Mouse (Mus musculus) kidney, adult 9 months (tissue): ENCODE measurements around the gene Nek3.

ENCODE experiments used
- DNase-seq: peaks from one replicate; pipeline ENCODE4 v3.0.0; 2022

Nek3 gene

DNA sequence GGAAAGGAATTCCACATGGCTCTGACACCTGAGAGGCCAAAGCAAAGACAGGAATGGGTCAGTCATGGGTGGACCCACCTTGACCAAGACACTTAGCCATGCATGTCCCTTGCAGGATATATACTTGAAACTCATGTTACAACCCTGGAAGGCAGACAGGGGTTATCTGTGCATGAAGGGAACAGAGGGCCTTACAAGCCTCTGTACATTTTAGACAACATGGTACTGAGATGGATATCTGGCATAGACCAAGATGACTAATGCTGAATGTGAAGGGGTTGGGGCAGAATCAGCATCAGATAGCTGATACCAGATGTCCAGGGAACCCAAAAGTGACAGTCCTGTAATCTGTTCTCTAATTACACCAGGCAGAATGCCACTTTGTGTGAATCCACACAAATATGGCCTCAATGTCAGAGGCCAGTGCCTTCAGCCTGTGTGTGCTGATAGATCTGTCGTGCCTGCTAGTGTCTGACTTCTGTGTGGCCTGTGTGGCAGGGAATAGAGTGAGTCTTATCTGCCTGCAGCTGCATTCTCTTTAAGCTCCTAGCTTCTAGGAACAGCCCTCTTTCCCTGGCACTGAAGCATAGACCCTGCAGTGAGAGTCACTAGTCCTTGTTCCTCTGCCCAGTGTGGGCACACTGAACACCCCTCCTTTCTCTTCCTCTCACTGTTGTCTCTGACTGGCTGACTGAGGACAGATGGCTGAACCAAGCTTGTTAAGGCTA is 22.3 kb downstream of the Nek3 start:
- no peak for DNase-seq

DNA sequence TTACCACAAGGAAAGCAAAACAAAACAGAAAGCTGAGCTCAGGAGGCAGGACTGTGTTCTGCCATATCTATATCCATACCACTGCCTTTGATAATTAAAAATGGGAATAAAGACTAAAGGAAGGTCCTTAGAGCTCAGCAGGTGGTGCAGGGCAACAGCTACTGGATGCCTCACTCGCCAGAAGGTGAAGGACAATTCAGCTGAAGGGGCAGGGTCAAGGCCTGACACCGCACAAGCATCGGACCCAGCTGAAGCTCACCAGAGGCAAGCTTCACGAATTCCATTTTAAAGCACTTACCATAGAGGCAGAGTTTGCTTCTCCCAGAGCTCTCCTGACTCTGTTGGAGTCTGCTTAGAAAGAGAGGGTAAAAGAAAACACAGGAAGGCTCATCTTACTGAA is 23.6 kb downstream of the Nek3 start:
- no peak for DNase-seq

DNA sequence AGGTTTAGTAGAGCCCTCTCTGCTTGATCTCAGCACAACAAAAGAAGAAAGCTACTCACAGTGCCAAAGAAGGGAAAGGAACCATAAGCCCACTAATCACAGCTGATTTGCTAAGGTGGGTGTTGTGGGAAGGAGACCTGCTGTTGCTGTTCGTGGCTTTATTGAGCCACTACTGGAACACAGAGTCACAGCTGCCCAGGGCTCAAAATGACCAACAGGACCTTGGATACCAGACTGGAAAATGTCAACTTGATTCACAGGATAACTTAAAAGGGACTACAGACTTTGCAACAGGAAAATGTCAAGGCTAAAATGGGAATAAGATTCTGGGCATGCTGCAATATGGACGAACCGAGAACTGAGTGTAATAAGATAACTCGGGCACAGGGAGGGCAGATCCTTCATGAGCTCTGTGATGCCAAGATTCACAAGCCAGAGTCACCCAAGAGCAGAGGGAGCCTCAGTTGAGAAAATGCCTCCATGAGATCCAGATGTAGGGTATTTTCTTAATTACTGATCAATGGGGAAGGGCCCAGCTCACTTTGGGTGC is 24.3 kb downstream of the Nek3 start:
- DNase-seq = no peak

DNA sequence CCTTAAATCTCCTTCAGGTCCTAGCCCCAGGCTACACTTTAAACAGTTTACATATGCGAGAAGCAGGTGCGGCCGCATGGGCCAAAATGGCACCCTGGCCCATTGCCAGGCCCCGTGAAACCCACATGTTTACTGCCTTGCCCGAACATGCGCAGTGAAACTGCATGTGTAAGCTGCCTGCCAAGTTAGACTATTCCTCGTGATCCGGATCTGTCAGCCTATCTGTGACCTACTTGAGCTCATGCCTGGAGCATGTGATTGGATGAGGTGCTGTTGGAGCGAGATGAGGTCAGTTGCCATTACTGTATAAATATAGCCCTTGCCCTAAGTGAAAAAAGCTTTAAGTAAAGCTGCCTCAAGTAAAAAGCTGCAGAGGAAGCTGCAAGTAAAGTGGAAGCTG is 29.8 kb downstream of the Nek3 start:
- DNase-seq = peak; percentile 8

DNA sequence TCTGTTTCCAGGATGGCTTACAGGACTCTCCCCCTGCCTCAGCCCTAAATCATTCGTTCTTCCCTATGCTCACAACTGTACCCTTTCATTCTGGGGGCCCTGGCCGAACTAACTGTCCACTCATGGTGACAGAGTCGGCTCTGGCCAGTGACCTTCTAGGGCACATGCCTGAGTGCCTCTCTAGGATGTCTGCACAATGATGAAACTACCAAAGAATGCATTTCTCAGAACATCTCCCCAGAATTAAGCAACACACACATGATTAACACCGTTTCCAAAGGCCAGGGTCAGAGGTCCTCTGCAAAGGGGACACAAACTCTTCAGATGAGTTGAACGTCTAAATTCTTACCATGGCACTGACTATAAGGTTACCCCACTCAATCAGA is 31.5 kb downstream of the Nek3 start:
- DNase-seq = no peak

DNA sequence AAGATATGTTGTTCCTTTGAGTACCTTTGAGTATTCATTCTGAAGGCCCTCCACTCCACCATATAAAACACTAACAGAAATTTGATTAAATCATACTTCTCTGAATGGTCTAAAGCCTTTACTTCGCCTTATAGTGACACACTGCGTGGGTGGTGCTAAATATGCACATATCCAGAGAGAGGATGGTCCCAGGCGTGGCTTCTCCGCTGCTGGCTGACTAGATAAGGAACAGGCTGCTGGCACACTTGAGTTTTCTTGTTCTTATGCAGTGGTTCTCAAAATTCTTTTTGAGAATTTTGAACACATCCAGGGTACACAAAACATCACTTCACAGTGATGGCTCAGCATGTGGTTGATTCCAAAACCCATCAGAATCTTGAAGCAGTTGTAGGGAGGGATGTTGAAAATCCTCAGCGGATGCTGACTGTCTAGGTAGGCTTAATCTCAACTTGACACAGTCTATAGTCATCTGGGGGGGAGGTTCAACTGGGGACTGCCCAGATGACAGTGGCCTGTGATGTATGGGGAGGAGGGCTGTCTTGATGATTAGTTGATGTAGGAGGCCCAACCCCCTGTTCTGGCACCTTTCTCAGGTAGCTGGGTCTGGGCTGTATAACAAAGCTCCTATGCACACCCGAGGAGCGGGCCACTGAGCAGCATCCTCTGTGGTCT is 32.0 kb downstream of the Nek3 start:
- DNase-seq = no peak

DNA sequence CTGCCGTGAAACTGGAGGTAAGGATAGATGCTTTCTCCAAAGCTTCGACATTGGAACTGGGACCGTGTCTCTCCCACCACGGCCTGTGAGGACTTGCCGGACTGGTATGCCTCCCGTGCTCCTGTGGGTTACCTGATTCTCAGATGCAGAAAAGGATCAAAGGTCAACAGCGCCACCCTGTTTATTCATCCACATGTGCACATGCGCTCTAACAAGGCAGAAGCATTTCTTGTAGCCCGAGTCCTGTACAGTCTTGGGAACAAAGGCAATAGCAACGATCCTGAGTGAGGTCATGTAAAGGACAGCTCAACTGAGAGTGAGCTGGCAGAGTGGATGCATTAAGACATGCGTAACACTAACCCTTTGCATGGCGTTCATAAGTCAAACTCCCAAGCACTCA is 34.2 kb downstream of the Nek3 start:
- no peak for DNase-seq

DNA sequence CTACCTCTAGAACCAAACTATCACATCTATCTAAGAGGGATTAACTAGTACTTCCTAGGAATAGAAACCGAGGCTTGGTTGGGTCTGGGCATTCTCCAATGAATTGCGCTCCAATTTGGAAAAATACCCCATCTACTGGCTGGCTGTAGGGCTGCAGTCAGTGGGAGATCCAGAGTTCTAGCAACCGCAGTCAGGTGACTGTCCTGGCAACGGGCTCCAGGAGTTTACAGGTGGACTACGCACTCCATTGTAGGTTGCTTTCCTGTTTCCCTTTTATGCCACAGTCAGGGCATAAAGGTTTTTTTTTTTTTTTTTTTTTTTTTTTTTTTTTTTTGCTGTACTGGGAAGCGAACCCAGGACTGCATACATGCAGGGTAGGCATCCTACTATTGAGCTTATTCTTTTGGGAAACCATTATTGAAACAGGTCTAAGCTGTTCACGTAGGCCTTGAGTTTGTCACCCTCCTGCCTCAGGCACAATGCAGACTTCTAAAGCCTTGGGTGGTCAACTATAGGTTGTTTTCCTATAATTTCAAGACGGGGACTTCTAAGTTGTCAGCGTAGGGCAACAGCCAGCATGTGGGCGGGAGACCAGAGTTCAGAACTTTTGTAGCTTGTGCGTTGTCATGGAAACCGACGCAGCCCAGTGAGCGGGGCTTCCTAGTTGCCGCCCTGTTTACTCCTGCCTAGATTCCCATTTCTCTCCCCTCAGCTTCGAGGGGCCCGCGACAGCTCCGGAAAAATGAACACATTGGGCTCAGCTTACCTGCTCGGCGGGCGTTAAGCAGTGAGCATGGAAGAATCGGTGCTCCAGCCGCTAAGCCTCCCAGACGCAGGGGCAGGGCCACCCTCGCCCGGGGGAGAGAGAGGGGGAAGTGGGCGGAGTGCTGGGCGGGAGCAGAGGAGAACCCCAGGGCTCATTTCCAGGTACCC is 41.7 kb downstream of the Nek3 start, which contains the start of gene Nek5:
TSS of gene Nek5 (minus strand) at position 834 of the 933 bp plus-strand sequence.
- DNase-seq = peak; percentile 62

DNA sequence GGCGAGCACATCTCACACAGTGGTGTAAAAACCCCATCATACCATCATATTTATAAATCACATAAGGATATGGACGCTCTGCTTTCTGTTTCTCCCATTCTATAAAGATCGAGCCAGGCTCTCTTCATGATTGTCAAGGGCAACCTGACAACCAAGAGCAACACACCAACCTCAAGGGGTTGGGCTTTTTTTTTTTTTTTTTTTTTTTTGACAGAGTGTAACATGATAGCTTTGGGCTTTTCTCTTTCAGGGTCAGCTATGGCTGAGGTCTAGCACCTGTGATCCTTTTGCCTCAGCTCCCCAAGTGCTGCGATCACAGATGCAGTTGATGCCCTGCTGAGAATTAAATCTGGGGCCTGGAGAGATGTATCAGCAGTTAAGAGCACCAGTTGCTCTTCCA is 59.2 kb downstream of the Nek3 start:
- no peak for DNase-seq

DNA sequence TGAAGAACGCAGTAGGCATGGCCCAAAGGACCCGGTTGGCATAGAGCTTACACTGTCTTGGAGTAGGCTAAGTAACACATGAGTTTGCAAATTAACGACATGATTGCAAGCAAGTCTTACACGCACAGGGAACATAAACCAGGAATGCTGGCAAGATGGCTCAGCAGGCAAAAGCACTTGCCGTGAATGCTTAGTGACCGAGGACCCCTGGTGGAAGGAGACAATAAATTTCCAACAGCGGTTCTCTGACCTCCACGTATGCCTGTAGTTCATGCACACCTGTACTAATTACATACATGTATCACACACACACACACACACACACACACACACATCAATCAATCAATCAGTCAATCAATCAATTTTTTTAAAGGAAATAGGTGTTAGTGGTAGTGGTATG is 74.7 kb downstream of the Nek3 start:
- peak; percentile 1 for DNase-seq

DNA sequence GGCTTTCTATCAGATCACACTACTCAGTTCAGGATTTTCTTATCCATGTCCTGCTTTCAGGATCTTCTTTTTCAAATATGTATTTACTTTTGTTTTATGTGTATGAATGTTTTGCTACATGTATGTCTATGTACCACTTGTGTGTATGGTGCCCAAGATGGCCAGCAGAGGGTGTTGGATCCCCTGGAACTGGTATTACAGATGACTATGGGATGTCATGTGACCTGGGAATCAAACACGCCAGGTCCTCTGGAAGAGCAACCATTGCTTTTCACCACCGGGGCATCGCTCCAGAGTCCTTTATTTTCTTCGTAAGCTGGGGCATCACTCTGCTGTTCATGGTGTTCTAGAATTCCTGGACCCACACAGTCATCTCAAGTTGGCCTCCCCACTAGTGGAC is 77.0 kb downstream of the Nek3 start:
- no peak for DNase-seq

DNA sequence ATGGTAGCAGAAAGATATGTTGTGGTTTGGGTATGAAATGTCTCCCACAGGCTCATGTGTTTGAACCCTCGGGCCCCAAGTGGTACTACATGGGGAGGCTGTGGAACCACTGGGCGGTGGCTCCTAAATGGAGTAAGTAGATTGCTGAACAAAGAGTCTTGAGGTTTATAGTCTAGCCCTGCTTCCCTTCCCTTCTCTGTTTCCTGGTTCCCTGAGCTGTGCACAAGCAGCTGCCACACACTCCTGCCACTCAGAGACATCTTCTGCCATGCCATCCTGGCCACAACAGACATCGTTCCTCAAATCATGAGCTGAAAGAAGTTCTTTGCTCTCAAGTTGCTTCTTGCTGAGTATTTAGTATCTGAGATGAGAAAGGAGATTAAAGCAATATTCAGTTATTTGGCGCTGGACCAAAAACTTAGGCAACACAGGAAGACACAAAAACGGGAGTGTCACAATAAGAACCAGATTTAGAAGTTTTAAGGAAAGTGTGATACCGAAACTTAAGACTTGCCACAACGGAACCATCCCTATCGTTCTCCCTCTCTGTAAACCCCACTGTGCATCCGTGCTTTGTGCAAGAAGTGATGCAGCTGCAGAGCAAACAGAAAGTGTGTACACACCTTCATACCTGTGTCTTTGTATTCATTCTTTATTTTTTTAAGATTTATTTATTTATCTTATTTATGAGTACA is 86.8 kb downstream of the Nek3 start:
- no peak for DNase-seq
